Mouse (Mus musculus) forebrain, embryonic 14.5 days (tissue): ENCODE data around the gene Krt73. TPM values are rescaled to one million over a fixed set of nuclear protein-coding genes. Genes with fewer than 3 reads are reported as not detected.
A peak's percentile ranks its signal among the peaks of the same experiment; 100 is the strongest.

Source experiments
- ATAC-seq: fragments of 200-750 bp; cut with Nextera tagmentation; 2 replicates; pipeline ENCODE4 v1.8.0; 2017; ENCODE audit warnings: mild to moderate bottlenecking, moderate library complexity
- DNase-seq: peaks from one replicate; pipeline ENCODE4 v3.0.0-alpha.2; 2015; ENCODE audit warnings: low spot score
- H3K27ac ChIP-seq: fragments of 300-500 bp; sonication (generic); 2 replicates; pipeline ENCODE4 v1.5.1; 2014; ENCODE audit warnings: low read depth, mild to moderate bottlenecking, control low read depth, low read length, moderate library complexity
- H3K27me3 ChIP-seq: fragments of 300-500 bp; sonication (generic); replicated peaks from 2 replicates; pipeline ENCODE4 v1.6.1; 2014; ENCODE audit warnings: low read length, control low read depth, mixed read lengths; ENCODE audit not compliant: control insufficient read depth, insufficient read depth
- H3K36me3 ChIP-seq: fragments of 300-500 bp; sonication (generic); 2 replicates; pipeline ENCODE4 v1.6.1; 2014; ENCODE audit warnings: low read length, control low read depth; ENCODE audit not compliant: control insufficient read depth, insufficient read depth
- H3K4me1 ChIP-seq: fragments of 300-500 bp; sonication (generic); 2 replicates; pipeline ENCODE4 v1.6.1; 2014; ENCODE audit warnings: antibody characterized with exemption, low read length, control low read depth; ENCODE audit not compliant: control insufficient read depth, insufficient read depth
- H3K4me2 ChIP-seq: fragments of 300-500 bp; sonication (generic); 2 replicates; pipeline ENCODE4 v1.6.1; 2014; ENCODE audit warnings: mild to moderate bottlenecking, control low read depth, low read length
- H3K4me3 ChIP-seq: fragments of 300-500 bp; sonication (generic); 2 replicates; pipeline ENCODE4 v1.5.1; 2014; ENCODE audit warnings: low read depth, low read length, control low read depth
- H3K9ac ChIP-seq: fragments of 300-500 bp; sonication (generic); 2 replicates; pipeline ENCODE4 v1.6.1; 2014; ENCODE audit warnings: mild to moderate bottlenecking, low read length, control low read depth, moderate library complexity
- H3K9me3 ChIP-seq: fragments of 300-500 bp; sonication (generic); replicated peaks from 2 replicates; pipeline ENCODE4 v1.6.1; 2016; ENCODE audit warnings: low read length, control low read depth, mixed read lengths; ENCODE audit not compliant: control insufficient read depth
- WGBS: fragments of 180-500 bp; shearing (Covaris S2); extraction: QIAGEN DNeasy Blood & Tissue Kit; methylation state at CpG from one replicate; pipeline ENCODE4 v1.1.7; 2014; 5-methylcytosine and 5-hydroxymethylcytosine counted together
- polyA plus RNA-seq: library from polyadenylated mRNA; unstranded; fragments of >200 nt; fragmentation: Nextera tagmentation; extraction: Ambion mirVana; gene quantifications from 2 replicates; pipeline ENCODE4 v1.2.1, GENCODE M21; 2014

The Krt73 gene
- polyA plus RNA-seq, 1 experiment from 2014 or later: 0.81 TPM

- Histone ChIP-seq H3K9ac (no peak overlapping the region), H3K27me3 (no peaks in the 10 kb centered on the region), H3K36me3 (no peaks in the 10 kb centered on the region), H3K4me2 (no peak overlapping the region), H3K9me3 (no peaks in the 10 kb centered on the region), H3K4me3 (no peak overlapping the region), H3K27ac (no peak overlapping the region), H3K4me1 (0 out of 2 replicates have a peak, but pooled peaks cover 5% of the 10 kb centered on the region)
- 76% methylated on average over 11 of the region's 11 CpGs for WGBS
- peak; percentile 67 for ATAC-seq
- DNase-seq: peak; percentile 68
These were observed 1.1 kb upstream of the Krt73 start for GRCm38 (mm10) chr15:101803052-101803822.

GRCm38 (mm10) chr15:101790867-101791266, 11.3 kb downstream of the Krt73 start:
- peak; percentile 82 for DNase-seq
- H3K9me3 ChIP-seq: no peaks in the 10 kb centered on the region
- WGBS: 16% methylated on average over 3 of the region's 3 CpGs
- no peaks in the 10 kb centered on the region for H3K36me3 ChIP-seq
- no peak overlapping the region for H3K4me2 ChIP-seq
- peak overlapping the region; percentile 48; the same call in 1 of the 2 replicates for H3K27ac ChIP-seq
- peak; percentile 58 for ATAC-seq
- peaks cover 9% of the 10 kb centered on the region for H3K4me1 ChIP-seq
- no peaks in the 10 kb centered on the region for H3K27me3 ChIP-seq
- H3K4me3 ChIP-seq: no peak overlapping the region
- no peak overlapping the region for H3K9ac ChIP-seq

DNA sequence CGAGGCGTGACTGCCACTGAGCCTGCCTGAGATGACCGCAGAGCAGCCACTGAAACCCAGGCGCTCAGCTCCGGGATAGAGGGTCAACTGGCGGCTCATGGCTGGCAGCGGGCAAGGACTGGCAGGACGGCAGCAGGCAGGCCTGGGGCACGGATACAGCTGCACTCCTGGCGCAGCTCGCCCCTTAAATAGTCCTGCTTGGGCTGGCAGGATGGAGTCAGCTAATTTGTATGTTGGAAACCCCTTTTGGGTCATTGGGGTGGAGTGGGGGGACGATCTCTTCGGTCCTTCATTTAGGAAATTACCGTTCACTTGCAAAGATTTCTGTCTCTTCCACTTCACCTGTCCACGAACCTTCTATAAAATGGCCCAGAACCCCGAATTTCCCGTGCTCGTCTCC, 15.8 kb downstream of the Krt73 start, which contains the start of gene Krt72:
Gene Krt72, minus strand, starts transcription at position 101 of the 400 bp plus-strand sequence.
- WGBS: 93% methylated on average over 18 of the region's 18 CpGs
- DNase-seq: no peak

GRCm38 (mm10) chr15:101773420-101773819, 28.7 kb downstream of the Krt73 start:
- no peak overlapping the region for H3K4me2 ChIP-seq
- no peaks in the 10 kb centered on the region for H3K36me3 ChIP-seq
- H3K9me3 ChIP-seq: no peaks in the 10 kb centered on the region
- no peak overlapping the region for H3K4me3 ChIP-seq
- H3K27me3 ChIP-seq: no peaks in the 10 kb centered on the region
- no peak overlapping the region for H3K27ac ChIP-seq
- no peak for ATAC-seq
- 80% methylated on average over 10 of the region's 10 CpGs for WGBS
- no peak for DNase-seq
- no peak overlapping the region for H3K9ac ChIP-seq
- H3K4me1 ChIP-seq: no peaks in the 10 kb centered on the region

More for the DNA sequence above, 15.8 kb downstream of the Krt73 start, which contains the start of gene Krt72:
- Histone ChIP-seq H3K4me2 (no peak within 1 kb of the TSS), H3K9me3 (no peaks in the 10 kb centered on the region), H3K36me3 (no peaks in the 10 kb centered on the region), H3K27ac (no peak within 1 kb of the TSS), H3K4me3 (no peak within 1 kb of the TSS), H3K27me3 (no peaks in the 10 kb centered on the region), H3K4me1 (peaks cover 9% of the 10 kb centered on the region), H3K9ac (no peak within 1 kb of the TSS)
- ATAC-seq: no peak

GRCm38 (mm10) chr15:101772711-101773081, 29.4 kb downstream of the Krt73 start:
- Histone ChIP-seq H3K27me3 (no peaks in the 10 kb centered on the region), H3K4me3 (no peak overlapping the region), H3K27ac (no peak overlapping the region), H3K4me1 (no peaks in the 10 kb centered on the region), H3K9me3 (no peaks in the 10 kb centered on the region), H3K36me3 (no peaks in the 10 kb centered on the region), H3K9ac (no peak overlapping the region), H3K4me2 (no peak overlapping the region)
- DNase-seq (peak; percentile 92), ATAC-seq (peak; percentile 74)
- 12% methylated on average over 5 of the region's 5 CpGs for WGBS

DNA sequence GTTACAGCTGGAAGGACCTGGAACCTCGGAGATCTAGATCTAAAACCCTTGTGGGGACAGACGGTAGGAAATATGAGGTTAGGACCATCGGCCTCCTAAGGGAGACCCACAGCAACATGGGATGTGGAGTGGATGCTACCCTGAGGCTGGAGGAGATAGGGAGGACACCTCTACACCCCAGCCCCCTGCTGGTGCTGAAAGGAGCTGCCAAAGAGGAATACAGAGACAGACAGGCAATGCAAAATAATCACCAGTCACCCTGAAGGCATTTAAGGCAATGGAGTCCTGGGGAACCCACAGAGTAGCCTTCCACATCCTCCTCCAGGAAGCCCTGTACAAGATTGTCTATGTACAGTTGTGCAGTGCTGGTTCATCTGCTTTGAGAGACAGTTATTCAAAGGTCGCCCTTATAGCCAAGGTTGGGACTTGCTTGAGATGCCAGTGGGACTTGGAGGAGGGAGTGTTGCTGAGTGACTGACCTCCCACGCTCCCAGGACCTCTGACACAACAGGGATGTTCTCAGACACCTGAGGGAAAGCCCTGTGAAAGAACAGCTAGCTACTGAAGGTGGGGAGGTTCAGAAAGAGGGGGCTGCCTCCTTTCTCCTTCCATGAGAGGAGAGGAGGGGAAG, 30.0 kb downstream of the Krt73 start:
- DNase-seq (peak; percentile 38), ATAC-seq (peak; percentile 18)
- Histone ChIP-seq H3K4me3 (no peak overlapping the region), H3K36me3 (no peaks in the 10 kb centered on the region), H3K9ac (no peak overlapping the region), H3K27ac (no peak overlapping the region), H3K4me1 (no peaks in the 10 kb centered on the region), H3K9me3 (no peaks in the 10 kb centered on the region), H3K27me3 (no peaks in the 10 kb centered on the region), H3K4me2 (no peak overlapping the region)
- WGBS: 65% methylated on average over 5 of the region's 5 CpGs

DNA sequence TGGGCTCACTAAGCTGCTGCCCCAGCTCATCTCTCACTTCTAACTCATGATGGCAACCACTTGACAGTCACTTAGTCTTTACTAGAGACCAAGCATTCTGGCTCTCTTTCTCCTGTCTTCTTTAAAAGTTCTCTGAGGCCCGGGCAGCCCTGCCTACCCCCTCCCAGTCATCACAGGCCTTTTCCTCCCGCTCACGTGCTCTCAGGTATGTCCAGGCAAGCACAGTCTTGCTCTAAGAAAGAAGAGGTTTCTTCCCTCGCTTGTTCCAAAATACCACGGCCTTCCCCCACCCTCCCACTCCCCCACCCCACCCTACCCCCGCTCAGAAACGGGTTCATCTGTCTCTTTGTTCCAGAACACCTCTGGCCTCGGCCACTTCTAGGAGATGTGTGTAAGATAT, 31.9 kb downstream of the Krt73 start:
- no peaks in the 10 kb centered on the region for H3K27me3 ChIP-seq

More for the DNA sequence above, 31.9 kb downstream of the Krt73 start:
- H3K4me1 ChIP-seq: no peaks in the 10 kb centered on the region
- 53% methylated on average over 8 of the region's 8 CpGs for WGBS
- DNase-seq (no peak), ATAC-seq (no peak)
- no peaks in the 10 kb centered on the region for H3K36me3 ChIP-seq
- no peak overlapping the region for H3K27ac ChIP-seq
- no peaks in the 10 kb centered on the region for H3K9me3 ChIP-seq
- no peak overlapping the region for H3K4me2 ChIP-seq
- H3K4me3 ChIP-seq: no peak overlapping the region
- H3K9ac ChIP-seq: no peak overlapping the region
